Mouse (Mus musculus) intestine, embryonic 14.5 days (tissue): ENCODE data around the gene Gstt2. TPM values are rescaled to one million over a fixed set of nuclear protein-coding genes. Genes with fewer than 3 reads are reported as not detected.
"Not testable (repeated sequence)": the region's sequence is repeated elsewhere in the genome, so short reads cannot be mapped to it uniquely, and the experiment has no call there.

Experiments used
- ATAC-seq: fragments of 200-750 bp; cut with Nextera tagmentation; replicated peaks from 2 replicates; pipeline ENCODE4 v1.8.0; 2017; ENCODE audit warnings: low read depth, moderate number of reproducible peaks, moderate TSS enrichment, moderate library complexity; ENCODE audit not compliant: low FRiP score, low TSS enrichment
- DNase-seq: peaks from one replicate; pipeline ENCODE4 v3.0.0-alpha.2; 2018; ENCODE audit warnings: low spot score
- H3K27ac ChIP-seq: fragments of 300-500 bp; sonication (generic); 2 replicates; pipeline ENCODE4 v1.5.1; 2014; ENCODE audit warnings: low read depth, mild to moderate bottlenecking, control low read depth
- H3K27me3 ChIP-seq: fragments of 300-500 bp; sonication (generic); replicated peaks from 2 replicates; pipeline ENCODE4 v1.6.1; 2014; ENCODE audit warnings: low read length, control low read depth; ENCODE audit not compliant: control insufficient read depth, insufficient read depth
- H3K36me3 ChIP-seq: fragments of 300-500 bp; sonication (generic); 2 replicates; pipeline ENCODE4 v1.6.1; 2014; ENCODE audit warnings: low read length, control low read depth; ENCODE audit not compliant: control insufficient read depth, insufficient read depth
- H3K4me1 ChIP-seq: fragments of 300-500 bp; sonication (generic); replicated peaks from 2 replicates; pipeline ENCODE4 v1.6.1; 2014; ENCODE audit warnings: low read length, control low read depth, mixed read lengths; ENCODE audit not compliant: control insufficient read depth, insufficient read depth
- H3K4me2 ChIP-seq: fragments of 300-500 bp; sonication (generic); 2 replicates; pipeline ENCODE4 v1.6.1; 2014; ENCODE audit warnings: low read length
- H3K4me3 ChIP-seq: fragments of 300-500 bp; sonication (generic); 2 replicates; pipeline ENCODE4 v1.5.1; 2014; ENCODE audit warnings: low read depth, low read length, control low read depth, mixed read lengths
- H3K9ac ChIP-seq: fragments of 300-500 bp; sonication (generic); 2 replicates; pipeline ENCODE4 v1.6.1; 2014; ENCODE audit warnings: mild to moderate bottlenecking, low read length
- H3K9me3 ChIP-seq: fragments of 300-500 bp; sonication (generic); 2 replicates; pipeline ENCODE4 v1.6.1; 2016; ENCODE audit warnings: low read length, control low read depth; ENCODE audit not compliant: control insufficient read depth
- WGBS: fragments of 180-500 bp; shearing (Covaris S2); extraction: QIAGEN DNeasy Blood & Tissue Kit; methylation state at CpG from one replicate; pipeline ENCODE4 v1.1.7; 2014; 5-methylcytosine and 5-hydroxymethylcytosine counted together
- polyA plus RNA-seq: library from polyadenylated mRNA; unstranded; fragments of >200 nt; fragmentation: Nextera tagmentation; extraction: Ambion mirVana; gene quantifications from 2 replicates; pipeline ENCODE4 v1.2.1, GENCODE M21; 2014

The Gstt2 gene
- polyA plus RNA-seq, 1 experiment from 2014 or later, result 41.3 TPM

DNA sequence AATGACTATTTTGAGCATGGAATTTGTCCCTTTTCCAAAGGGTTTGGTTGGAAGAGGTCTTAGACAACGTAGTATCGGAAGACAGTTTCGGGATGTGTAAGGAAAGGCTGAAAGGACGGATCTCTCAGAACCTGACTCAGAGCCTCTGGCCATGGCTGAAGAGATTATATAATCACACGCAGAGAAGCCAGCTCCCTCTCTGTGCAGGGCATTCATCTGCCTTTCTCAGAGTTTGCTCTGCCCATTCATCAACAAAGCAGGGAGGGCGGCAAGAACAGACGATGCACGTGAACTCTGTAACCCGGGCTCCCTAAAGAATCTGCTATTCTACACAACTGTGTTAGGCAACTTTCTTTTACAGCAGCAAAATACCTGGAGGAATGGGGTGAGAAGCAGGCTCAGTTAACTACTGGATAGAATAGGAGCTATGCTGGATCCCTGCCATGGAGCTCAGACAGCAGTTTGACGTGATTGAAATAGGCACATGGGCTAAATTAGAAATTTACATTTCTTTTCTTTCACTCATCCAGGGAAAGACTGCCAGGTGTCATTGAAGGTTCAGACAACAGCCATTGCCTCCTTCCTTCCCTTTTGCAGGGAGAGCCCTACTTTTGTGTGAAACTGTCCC, 36.4 kb upstream of the Gstt2 start:
- Histone ChIP-seq H3K9me3 (no peaks in the 10 kb centered on the region), H3K4me2 (peak overlapping the region; percentile 75), H3K27me3 (no peaks in the 10 kb centered on the region), H3K36me3 (no peaks in the 10 kb centered on the region), H3K27ac (peak overlapping the region; percentile 71), H3K9ac (peak overlapping the region; percentile 41; the same call in 1 of the 2 replicates), H3K4me3 (no peak overlapping the region), H3K4me1 (peaks cover 8% of the 10 kb centered on the region)
- ATAC-seq (no peak), DNase-seq (no peak)
- 36% methylated on average over 10 of the region's 10 CpGs for WGBS

DNA sequence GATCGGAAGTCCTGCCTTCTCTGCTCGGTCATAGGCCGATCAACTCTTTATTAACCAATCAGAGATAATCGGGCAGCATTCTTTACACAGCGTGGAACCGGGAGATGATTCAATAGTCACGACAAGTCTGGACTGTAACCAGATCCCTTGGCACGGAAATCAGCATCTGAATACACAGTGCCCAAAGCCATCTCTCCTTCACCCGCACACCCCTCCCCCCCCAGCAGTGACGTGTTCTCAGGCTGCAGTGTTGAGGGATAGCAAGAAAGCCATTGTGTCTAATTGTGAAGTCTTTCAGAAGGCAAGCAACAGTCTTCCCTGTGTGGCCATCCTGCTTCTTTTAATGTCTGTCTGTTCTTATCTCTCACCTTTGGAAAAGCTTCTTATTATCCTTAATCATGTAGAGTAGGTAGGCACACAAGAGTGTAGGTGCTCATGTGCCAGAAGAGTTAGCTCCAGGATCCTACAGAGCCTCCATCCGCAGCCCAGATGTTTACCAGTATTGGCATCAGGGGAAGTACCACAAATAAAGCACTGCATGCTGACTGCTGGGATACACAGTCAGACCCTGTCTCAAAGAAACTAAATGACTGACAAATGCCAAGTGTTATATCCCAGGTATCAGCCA, 35.8 kb upstream of the Gstt2 start:
- H3K27me3 ChIP-seq, result no peaks in the 10 kb centered on the region
- H3K9ac ChIP-seq, result peak overlapping the region; percentile 41; the same call in 1 of the 2 replicates
- no peaks in the 10 kb centered on the region for H3K9me3 ChIP-seq
- DNase-seq, result peak; percentile 83
- no peaks in the 10 kb centered on the region for H3K36me3 ChIP-seq
- WGBS, result 4% methylated on average over 11 of the region's 11 CpGs
- peak overlapping the region; percentile 39 for H3K4me3 ChIP-seq
- peak overlapping the region; percentile 71 for H3K27ac ChIP-seq
- ATAC-seq, result peak; percentile 96
- peaks cover 8% of the 10 kb centered on the region for H3K4me1 ChIP-seq
- peak overlapping the region; percentile 75 for H3K4me2 ChIP-seq

DNA sequence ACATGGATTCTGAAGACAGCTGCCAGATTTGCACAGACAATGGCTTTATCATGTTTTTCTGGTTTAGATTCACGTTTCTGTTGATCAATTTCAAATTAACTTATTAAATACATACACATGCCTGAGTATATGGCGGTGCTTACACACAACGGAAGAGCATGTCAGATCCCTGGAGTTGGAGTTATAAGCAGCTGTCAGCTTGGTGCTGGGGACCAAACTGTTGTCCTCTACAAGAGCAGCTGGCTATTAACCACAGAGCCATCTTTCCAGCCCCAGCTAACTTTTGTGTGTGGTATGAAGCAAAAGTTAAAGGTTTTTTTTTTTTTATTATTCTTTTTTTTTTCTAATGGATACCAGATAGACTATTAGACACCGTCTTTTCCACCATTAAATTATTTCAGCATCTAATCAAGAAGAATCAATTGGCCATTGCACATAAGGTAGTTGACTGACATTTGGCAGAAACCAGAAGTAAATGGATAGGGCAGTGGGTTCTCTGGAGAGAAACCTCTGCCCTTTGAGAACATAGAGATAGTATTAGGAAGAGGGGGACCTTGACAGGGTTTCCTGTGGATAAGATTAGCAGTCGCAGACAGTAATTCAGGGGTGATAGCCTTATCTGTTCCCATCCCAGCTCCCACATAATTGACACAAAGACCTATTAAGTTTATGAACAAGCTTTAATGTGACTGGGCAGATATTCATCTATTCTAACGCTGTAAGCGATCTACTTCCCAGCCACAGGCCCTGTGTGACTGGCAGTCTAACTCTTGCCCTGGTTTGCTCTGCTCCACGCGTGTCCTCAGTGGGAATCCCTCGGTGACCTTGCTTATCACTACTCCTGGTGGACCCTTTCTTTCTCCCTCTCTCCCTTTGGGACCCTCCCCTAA, 35.0 kb upstream of the Gstt2 start:
- Histone ChIP-seq H3K36me3 (no peaks in the 10 kb centered on the region), H3K9me3 (no peaks in the 10 kb centered on the region), H3K9ac (peak overlapping the region; percentile 41; the same call in 1 of the 2 replicates), H3K4me3 (peak overlapping the region; percentile 39), H3K27ac (0 out of 2 replicates have a peak overlapping the region, but pooled peaks have one; percentile 17), H3K27me3 (no peaks in the 10 kb centered on the region), H3K4me2 (peak overlapping the region; percentile 75), H3K4me1 (peaks cover 8% of the 10 kb centered on the region)
- WGBS, result 38% methylated on average over 10 of the region's 10 CpGs
- ATAC-seq, result no peak
- no peak for DNase-seq

DNA sequence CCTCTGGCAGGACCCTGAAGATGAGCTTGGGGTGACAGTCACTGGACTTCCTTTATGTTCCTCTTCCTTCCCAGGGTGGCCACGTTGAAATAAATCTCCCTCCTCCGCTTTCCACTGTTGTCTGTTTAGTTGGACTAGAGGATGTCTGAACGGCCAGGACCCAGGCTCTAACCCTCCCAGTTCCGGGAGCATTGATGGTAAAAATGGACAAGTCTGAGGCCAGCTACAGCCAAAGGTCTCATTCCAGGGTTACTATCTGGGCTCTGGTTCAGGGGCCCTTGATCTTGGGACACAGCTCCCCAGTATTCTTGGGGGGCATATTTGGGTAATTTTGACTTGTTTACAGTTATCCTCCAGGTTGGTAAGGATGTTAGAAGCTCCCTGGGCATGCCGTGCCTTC, 24.4 kb upstream of the Gstt2 start:
- no peak for ATAC-seq
- whole genome bisulfite sequencing, result 89% methylated on average over 5 of the region's 5 CpGs
- H3K27me3 ChIP-seq, result no peaks in the 10 kb centered on the region
- H3K36me3 ChIP-seq, result peaks cover 20% of the 10 kb centered on the region
- H3K27ac ChIP-seq, result no peak overlapping the region
- no peak overlapping the region for H3K4me2 ChIP-seq
- peaks cover 17% of the 10 kb centered on the region for H3K4me1 ChIP-seq
- no peak for DNase-seq
- no peak overlapping the region for H3K4me3 ChIP-seq
- no peak overlapping the region for H3K9ac ChIP-seq
- no peaks in the 10 kb centered on the region for H3K9me3 ChIP-seq

DNA sequence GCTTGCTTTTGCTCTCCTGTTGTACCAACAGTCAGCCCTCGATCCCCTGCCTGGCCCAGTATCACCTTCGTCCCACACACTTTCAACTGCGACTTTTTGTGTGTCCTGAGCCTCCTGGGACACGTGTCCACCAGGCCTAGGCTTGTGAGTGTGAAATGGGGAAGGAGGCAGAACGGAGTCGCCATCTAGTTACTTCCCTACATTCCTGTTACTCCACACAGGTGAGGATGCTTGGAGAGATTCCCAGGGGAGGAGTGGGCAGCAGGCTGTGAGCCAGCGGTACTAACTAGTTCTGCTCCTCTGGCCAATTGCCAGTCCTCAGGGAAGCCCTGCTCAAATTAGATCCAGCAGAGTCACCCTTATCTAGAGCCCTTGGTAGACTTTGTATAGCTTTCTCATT, 23.5 kb upstream of the Gstt2 start:
- Histone ChIP-seq H3K4me2 (peak overlapping the region; percentile 88; the same call in 1 of the 2 replicates), H3K4me3 (peak overlapping the region; percentile 65; the same call in 1 of the 2 replicates)
- WGBS, result 45% methylated on average over 7 of the region's 7 CpGs

DNA sequence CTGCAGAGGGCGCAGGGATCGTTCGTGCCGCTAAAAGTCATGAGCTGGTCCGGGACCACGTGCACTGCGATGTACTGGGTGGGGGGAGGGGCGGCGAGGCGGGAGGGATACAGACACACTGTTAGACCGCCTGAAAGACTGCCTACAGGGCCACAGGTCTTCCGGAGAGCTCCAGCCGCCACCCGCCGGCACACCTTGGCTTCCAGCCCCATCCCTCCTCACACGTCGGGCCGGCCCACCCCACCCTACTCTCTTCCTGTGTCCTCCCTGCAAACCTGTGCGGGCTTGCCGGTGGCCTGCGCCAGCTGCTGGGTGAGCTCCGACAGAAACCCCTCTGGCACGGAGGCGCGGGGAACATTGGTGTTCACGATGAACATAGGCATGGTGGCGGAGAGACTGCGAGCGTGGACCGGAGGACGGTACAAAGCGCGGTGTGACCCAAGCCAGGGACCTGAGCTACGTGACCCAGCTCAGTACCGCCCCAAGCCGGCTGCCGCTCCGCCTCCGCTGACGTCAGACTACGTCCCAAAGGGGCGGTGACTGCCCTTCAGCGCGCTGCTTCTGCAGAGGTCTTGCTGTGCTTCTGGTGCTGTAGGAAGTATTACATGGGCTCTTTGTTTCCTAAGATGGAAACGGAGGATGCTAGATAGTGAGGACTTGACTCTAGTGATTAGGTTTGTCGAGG, 22.7 kb upstream of the Gstt2 start, which contains the start of gene Mif:
TSS of gene Mif (minus strand) at position 455 of the 685 bp plus-strand sequence.
- peak within 1 kb of the TSS; percentile 94 for H3K9ac ChIP-seq
- H3K4me1 ChIP-seq, result peaks cover 17% of the 10 kb centered on the region
- H3K27ac ChIP-seq, result peak within 1 kb of the TSS; percentile 96
- H3K9me3 ChIP-seq, H3K27me3 ChIP-seq: not testable (repeated sequence)
- H3K4me3 ChIP-seq, result peak within 1 kb of the TSS; percentile 65
- peak within 1 kb of the TSS; percentile 88 for H3K4me2 ChIP-seq
- WGBS, result under 1% methylated on average over 37 of the region's 46 CpGs
- ATAC-seq (peak; percentile 97), DNase-seq (peak; percentile 99)
- peaks cover 20% of the 10 kb centered on the region for H3K36me3 ChIP-seq

More for the DNA sequence above, 23.5 kb upstream of the Gstt2 start:
- DNase-seq, result no peak
- Histone ChIP-seq H3K36me3 (peaks cover 20% of the 10 kb centered on the region), H3K9me3 (no peaks in the 10 kb centered on the region), H3K27me3 (no peaks in the 10 kb centered on the region), H3K9ac (no peak overlapping the region), H3K4me1 (peaks cover 17% of the 10 kb centered on the region), H3K27ac (peak overlapping the region; percentile 96)
- no peak for ATAC-seq

DNA sequence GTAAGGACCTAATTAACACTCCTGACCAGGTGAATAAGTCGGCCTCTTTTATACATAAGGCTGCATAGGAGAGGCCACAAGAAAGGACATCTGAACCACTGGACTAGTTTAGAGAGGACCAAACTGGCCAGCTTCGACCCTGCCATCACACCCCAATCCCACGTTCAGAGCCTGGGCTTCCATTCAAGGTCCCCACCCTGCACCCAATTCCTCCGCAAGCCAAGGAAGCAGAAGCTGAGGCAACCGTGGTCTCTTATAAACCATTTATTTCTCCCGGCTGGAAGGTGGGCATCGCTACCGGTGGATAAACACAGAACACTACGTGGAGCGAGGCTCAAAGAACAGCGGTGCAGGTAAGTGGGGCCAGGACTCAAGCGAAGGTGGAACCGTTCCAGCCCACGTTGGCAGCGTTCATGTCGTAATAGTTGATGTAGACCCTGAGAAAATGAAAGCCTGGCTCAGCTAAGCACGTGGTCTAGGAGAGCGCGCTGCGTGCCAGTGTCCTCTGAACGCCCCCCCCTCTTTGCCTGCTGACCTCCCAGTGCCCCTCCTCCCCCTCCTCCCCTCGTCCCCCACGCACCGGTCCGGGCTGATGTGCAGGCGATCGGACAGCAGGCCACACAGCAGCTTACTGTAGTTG, 22.0 kb upstream of the Gstt2 start:
- H3K27ac ChIP-seq, result peak overlapping the region; percentile 96
- peaks cover 17% of the 10 kb centered on the region for H3K4me1 ChIP-seq
- H3K4me3 ChIP-seq, result peak overlapping the region; percentile 65
- DNase-seq (peak; percentile 81), ATAC-seq (peak; percentile 67)
- peak overlapping the region; percentile 94 for H3K9ac ChIP-seq
- H3K4me2 ChIP-seq, result peak overlapping the region; percentile 88
- H3K9me3 ChIP-seq, result no peaks in the 10 kb centered on the region
- H3K36me3 ChIP-seq, result peaks cover 20% of the 10 kb centered on the region
- H3K27me3 ChIP-seq, result no peaks in the 10 kb centered on the region
- WGBS, result 1% methylated on average over 27 of the region's 27 CpGs
